Mouse (Mus musculus): ENCODE data around the gene Cerk. TPM values are rescaled to one million over a fixed set of nuclear protein-coding genes. Genes with fewer than 3 reads are reported as not detected.

The Cerk gene
- polyA plus RNA-seq, 1 experiment: 42.8 TPM

DNA sequence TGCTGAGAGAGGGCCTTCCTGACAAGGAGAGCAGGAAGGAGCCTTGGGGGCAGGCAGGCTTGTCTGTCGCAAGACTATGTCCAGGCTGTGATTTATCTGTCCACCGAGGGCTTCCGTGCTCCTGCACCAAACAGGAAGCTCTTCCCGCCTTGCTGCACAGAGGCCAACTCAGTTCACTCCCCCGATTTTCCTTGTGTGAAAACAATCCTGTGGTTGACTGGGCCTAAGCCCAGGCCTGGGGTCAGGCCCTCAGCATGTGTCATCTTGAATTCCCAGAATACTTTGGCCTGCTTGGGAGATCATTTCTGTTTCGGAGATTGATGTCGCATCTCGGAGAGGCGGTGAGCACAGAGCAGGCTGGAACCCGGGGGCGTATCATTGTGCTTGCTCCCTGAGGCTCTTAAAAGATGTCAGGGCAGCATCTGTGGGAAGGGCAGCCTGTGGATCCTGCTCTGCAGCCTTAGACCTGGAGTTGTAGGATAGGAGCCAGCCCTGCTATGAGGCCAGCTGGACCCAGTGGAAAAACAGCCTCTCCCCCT, 95.9 kb downstream of the Cerk start:
- Histone ChIP-seq H3K4me3 (ENCODE audit: insufficient read depth, low read length) (no peak overlapping the region), H3K4me1 (ENCODE audit: control insufficient read depth, insufficient read depth, low read length) (peaks cover 8% of the 10 kb centered on the region), H3K27ac (ENCODE audit: insufficient read depth, low read length) (no peak overlapping the region)
- TF ChIP-seq CTCF (IDR thresholded peaks at IDR 0.05; ENCODE audit: extremely low read depth, insufficient read depth, low read length) (no peak), POLR2A (IDR thresholded peaks at IDR 0.05; ENCODE audit: extremely low read depth, insufficient read depth, low read length) (no peak)

Other genes with a start within 250 kb of the Cerk start
- gene Celsr1, start 152.4 kb downstream of the Cerk start, polyA plus RNA-seq (2012; rRNA removed): 2.2 and 2.4 TPM in 2 replicates
- gene Gramd4, start 128.4 kb downstream of the Cerk start, polyA plus RNA-seq (2012; rRNA removed): 32.6 and 34.3 TPM in 2 replicates
- 33.5 and 33.9 TPM in 2 replicates for gene Tbc1d22a, start 28.3 kb upstream of the Cerk start, polyA plus RNA-seq (2012; rRNA removed)

All from cortical plate, adult 2 months (tissue).